Mouse (Mus musculus) spleen, embryonic (tissue): Measurements from ENCODE around the gene Hmgb1.
"Not testable (repeated sequence)": the region's sequence is repeated elsewhere in the genome, so short reads cannot be mapped to it uniquely, and the experiment has no call there.

Experiments
- CTCF ChIA-PET: fragments of 350-600 bp; sonication (Branson Sonifier 250); formaldehyde crosslinking; loops from one replicate; lab custom pipeline; 2022; lab: Charles Lee

The Hmgb1 gene

DNA sequence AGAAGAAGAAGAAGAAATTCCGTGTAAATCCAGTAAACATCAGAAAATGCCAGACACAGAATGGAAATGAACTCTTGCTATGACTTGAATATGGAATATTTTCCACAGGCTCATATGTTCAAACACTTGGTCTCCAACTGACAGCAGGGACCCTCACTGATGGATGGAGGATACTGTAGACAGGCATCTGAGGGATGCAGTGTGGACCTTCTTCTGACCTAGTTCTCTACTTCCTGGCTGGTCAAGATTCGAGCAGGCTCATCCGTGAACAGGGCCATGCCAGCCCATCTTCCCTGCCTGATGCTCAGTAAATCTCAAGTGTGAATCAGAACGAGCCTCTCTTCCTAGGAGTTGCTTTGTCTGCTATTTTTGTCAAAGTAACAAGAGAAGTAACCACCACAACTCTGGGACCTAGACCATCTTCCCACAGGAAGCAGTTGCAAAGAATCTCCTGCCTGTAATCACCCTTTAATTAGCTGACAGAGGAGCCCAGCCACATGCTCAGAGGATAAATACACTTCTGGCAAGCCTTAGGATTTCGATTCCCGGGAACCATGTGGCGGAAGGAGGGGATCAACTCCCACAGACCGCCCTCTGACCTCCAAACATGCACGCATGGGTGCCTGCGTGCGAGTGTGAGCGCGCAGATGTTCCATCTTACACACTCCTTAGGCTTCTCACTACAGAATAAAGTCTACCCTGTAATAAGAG, 32.1 kb downstream of the Hmgb1 start:
- CTCF ChIA-PET: no interaction called here

GRCm38 (mm10) chr5:149150882-149151281, 33.4 kb downstream of the Hmgb1 start:
- CTCF ChIA-PET: no interaction called here

DNA sequence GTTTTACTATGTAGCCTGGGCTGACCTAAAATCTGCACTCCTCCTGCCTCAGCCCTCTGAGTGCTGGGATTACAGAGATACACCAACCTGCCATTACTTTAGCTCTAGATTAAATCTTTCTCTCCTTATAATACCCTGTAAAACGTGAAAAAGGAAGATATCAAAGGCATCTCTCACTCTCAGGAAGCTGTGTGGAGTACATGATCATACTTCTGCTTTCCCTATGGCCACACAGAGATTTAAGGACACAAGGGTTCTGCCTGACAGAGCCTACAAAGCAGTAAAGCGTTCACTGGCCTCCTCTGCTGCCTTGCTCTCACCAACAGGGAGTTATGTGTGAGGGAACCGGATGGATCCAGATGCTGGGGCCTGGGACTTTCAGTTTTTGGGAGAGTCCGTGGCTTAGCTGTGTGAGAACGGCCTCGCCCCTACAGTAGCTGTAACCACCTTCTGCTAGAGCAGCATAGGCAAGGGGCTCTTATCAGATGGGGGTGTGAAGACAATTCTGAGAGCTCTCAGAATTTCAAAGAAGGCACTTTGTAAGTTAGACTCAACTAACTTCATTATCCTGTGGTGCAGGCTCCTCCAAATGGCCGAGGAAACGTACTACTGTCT, 36.8 kb downstream of the Hmgb1 start:
- CTCF ChIA-PET: no interaction called here

- CTCF ChIA-PET: no interaction called here
Observed at GRCm38 (mm10) chr5:149146691-149147090, 37.6 kb downstream of the Hmgb1 start.

GRCm38 (mm10) chr5:149143766-149144375, 40.4 kb downstream of the Hmgb1 start:
- CTCF ChIA-PET: no interaction called here

GRCm38 (mm10) chr5:149141155-149141554, 43.1 kb downstream of the Hmgb1 start:
- CTCF ChIA-PET: not testable (repeated sequence)

GRCm38 (mm10) chr5:149140336-149140735, 44.0 kb downstream of the Hmgb1 start:
- CTCF ChIA-PET: no interaction called here

GRCm38 (mm10) chr5:149138087-149138486, 46.2 kb downstream of the Hmgb1 start:
- CTCF ChIA-PET: not testable (repeated sequence)

GRCm38 (mm10) chr5:149137447-149137846, 46.8 kb downstream of the Hmgb1 start:
- CTCF ChIA-PET: no interaction called here

- CTCF ChIA-PET: no interaction called here
Observed at GRCm38 (mm10) chr5:149136933-149137365, 47.3 kb downstream of the Hmgb1 start.

DNA sequence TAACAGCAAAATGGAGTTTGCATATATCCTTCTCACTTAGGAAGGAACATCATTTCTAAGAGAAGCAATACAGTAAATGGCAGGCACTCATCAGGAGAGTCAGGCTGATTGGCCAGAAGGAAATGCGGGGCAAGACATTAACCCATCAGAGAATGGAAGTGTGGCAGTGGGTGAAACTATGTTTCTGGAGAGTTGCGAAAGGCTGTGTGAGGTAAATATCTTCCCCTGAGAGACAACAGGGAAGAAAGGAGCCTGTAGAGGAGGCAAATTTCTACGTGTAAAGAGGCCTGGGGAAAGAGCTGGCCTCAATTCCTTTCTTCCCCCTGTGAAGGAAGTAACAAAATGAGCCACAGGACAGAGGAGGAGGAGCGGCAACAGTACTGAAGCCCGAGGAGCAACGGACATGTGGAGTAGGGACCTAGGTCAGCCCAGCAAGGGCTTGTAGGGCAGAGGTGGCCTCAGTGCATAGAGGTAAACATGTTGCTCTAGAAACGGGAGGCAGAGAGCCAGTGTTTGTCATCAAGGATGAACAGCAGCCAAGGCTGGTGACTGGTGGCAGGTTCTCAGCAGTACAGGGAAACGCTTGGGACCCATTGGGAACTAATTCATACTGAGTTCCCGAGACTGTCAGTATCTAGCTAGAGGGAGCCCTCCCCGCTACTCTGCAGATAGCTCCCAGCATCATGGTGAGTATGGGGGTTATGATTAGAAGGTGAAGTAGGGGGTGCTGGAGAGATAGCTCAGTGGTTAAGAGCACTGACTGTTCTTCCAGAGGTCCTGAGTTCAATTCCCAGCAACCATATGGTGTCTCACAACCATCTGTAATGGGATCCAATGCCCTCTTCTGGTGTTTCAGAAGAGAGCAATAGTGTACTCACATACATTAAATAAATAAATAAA, 48.6 kb downstream of the Hmgb1 start:
- CTCF ChIA-PET: no interaction called here

GRCm38 (mm10) chr5:149134751-149135454, 49.4 kb downstream of the Hmgb1 start:
- CTCF ChIA-PET: no interaction called here

DNA sequence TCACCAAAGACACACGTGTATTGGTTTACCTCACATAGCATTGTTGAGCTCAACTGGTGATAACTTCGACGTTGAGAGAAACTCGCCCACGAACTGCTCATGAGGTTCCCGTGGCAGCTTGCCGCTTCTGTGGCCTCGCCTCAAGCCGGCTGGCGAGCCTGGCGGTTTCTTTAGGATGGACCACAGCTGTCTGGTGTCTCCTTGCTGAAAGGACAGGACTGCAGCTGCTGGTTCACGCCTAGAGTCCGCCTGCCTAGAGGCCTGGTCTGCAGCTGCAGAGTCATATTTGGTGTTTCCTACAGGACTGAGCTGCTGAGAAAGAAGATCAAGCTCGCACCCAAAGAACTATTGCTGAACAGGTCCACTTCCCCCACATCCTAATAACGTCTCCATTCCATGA, 55.8 kb downstream of the Hmgb1 start:
- CTCF ChIA-PET: no interaction called here

GRCm38 (mm10) chr5:149123795-149124194, 60.5 kb downstream of the Hmgb1 start:
- CTCF ChIA-PET: no interaction called here

DNA sequence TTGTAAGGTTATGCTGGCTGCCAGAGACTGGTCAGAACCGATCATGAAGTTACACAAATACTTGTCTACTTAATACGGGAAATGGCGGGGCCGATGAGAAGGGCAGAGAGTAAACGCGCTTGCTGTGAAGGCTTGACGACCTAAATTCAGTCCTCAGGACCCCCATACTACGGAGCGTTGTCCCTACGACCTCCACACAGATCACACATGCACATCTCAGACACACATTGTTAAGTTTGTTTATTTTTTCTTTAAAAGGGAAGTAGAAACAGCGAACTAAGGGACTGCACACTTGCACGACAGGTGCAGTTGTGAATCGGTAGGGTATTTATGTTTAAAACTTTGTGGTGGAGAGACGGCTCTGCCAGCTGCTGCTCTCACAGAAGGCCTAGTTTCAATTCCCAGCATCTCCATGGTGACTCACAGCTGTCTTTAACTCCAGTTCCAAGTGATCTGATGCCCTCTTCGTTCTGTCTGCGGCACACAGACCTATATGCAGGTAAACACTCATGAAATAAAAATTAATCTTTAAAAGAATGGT, 64.9 kb downstream of the Hmgb1 start:
- CTCF ChIA-PET: no interaction called here

DNA sequence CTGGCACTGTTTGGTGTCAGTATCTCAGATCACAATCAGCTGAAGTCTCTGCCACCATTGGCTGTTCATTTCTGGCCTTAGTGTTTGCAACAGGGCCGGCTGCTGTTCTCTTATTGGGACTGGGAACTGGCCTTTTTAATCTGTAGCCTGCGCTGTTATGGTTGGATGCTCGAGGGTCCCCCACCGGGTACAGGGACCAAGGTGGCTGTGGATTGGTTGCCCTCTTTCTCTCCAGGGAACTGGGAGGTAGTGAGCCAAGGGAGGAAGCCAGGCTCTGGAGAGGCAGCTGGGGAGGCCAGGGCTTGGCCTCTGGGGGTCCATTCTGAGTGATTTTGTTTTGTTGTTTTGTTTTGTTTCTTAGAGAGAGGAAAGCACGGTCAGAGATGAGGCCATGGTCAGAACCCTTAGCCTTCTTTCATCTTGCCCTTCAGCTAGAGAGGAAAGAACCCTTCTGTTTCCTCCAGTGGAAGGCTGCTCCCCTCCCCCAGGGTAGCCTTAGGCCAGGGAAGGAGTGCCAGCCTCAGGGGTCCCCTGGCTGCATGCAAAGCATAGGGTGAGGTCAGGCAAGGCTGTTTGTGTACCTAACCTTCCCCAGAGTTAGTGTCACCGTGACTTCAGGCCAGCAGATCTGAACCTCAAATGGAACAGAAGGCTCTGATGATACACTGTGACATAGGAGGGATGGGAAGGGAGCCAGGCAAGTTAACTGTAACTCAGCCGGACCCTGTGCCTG, 66.3 kb downstream of the Hmgb1 start:
- CTCF ChIA-PET: interaction anchor here (0.6 kb wide), 2 partner anchors 121 to 285 kb away, joined by 3 to 7 read pairs; no protein-coding TSS in a partner anchor

GRCm38 (mm10) chr5:149114587-149114986, 69.7 kb downstream of the Hmgb1 start:
- CTCF ChIA-PET: no interaction called here

DNA sequence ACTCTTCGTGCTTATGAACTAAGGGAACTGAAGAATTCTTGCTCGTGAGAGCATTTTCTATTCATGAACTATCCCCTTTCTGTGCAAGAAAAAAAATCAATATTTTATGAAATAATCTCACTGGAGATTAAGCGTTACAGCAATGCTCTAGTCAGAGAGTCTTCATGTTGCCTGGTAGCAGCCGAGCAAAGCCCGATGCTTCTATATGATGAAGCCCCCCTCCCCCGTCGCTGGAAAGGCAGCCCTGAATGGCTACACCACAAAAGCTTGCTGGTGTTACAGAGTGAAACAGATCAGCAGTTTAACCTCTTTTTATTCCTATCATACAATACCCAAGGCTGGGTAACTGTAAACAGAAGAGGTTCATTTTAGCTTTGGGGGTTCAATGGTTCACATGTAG, 70.3 kb downstream of the Hmgb1 start:
- CTCF ChIA-PET: no interaction called here

DNA sequence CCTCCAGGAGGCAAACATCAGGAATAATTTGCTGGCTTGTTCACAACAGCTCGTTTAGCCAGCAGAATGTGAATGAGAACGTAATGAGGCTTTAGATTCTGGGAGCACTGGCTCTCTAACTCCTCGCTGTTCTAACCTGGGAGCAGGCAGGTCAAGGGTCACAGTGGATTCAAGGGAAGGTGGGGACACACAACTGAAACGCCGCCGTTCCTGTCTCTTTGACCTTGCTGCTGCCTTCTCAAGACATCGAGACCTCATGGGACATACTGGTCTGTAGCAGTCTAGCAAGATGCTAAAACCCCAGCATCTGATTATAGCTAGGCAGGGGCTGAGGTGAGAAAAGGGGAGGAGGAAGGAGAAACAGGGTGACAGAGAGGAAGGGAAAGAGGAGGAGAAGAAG, 70.8 kb downstream of the Hmgb1 start:
- CTCF ChIA-PET: no interaction called here

DNA sequence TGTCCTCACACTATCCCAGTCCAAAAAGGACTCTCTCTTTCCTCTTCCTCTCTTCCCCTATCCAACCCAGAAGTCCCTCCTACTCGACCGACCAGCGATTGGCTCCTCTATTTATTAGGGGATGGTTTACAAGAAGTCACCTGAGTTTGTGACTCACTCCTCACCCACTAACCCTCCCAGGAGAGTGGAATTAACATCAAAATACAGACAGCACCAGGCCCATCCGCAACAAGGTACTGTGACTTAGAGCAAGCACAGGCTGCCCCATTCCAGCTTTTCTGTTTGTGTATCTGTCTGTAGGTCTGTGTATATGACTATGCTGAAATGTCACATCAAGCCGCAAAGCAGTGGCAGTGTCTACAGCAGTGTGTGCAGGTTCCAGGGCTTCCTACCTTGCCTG, 71.7 kb downstream of the Hmgb1 start:
- CTCF ChIA-PET: no interaction called here
